Mouse (Mus musculus): ENCODE measurements around the gene Cacna1e.

GRCm38 (mm10) chr1:154450799-154451198, 433.5 kb downstream of the Cacna1e start:
- no peak for TF ChIP-seq CTCF (IDR thresholded peaks at IDR 0.05; ENCODE audit: low read depth)
- no peak for TF ChIP-seq EP300 (optimal IDR thresholded peaks at IDR 0.05)
